Mouse (Mus musculus): ENCODE data around the gene Zfp831. TPM values are rescaled to one million over a fixed set of nuclear protein-coding genes. Genes with fewer than 3 reads are reported as not detected.
A peak's percentile ranks its signal among the peaks of the same experiment; 100 is the strongest.

Zfp831 gene
- total RNA-seq, 2 experiments from 2014 or later, result 0.15 to 1.1 TPM

- ATAC-seq (replicated peaks; ENCODE audit: poor library complexity, severe bottlenecking), result no peak
Observed at GRCm38 (mm10) chr2:174715938-174716337, 72.6 kb downstream of the Zfp831 start.

GRCm38 (mm10) chr2:174717857-174718256, 74.5 kb downstream of the Zfp831 start:
- ATAC-seq (replicated peaks; ENCODE audit: poor library complexity, severe bottlenecking), result no peak

GRCm38 (mm10) chr2:174727114-174727823, 83.9 kb downstream of the Zfp831 start:
- ATAC-seq (replicated peaks; ENCODE audit: poor library complexity, severe bottlenecking), result no peak

DNA sequence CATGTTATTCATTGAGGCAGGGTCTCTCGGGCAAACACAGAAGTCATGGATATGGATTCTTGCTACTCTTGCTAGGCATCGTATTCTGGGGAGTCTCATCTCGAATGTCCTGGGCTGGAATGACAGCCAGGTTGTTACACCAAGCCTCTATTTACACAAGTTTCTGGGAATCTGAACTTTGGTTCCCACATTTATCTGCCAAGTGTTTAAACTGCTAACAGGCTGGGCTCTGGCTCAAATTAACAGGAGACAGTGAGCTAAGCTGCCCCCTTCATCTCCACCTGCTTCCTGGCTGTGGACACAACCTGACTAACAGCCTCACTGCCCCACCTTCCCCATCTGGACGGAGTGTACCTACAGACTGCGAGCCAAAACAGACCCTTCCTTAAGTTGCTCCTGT, 88.6 kb downstream of the Zfp831 start:
- ATAC-seq (replicated peaks; ENCODE audit: poor library complexity, severe bottlenecking), result no peak

DNA sequence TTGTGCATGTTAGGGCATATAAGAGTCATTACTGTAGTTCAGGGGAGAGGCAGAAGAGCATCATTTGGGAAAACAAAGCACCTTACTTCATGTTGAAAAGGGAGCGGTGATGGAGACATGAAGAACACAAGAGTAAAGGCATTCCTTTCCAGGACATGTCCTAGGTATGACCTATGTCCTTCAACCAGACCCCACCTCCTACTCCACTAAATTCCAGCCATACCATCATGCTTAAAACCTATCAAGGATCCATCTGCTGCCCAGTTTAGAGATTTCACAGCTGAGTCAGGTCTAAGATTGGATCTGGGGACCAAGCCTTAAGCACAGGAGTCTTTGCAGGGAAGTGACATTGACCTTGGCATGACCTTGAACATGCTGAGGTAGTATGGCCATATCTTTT, 91.9 kb downstream of the Zfp831 start:
- ATAC-seq (replicated peaks; ENCODE audit: poor library complexity, severe bottlenecking), result no peak

- ATAC-seq (replicated peaks; ENCODE audit: poor library complexity, severe bottlenecking), result peak; percentile 41
Observed at GRCm38 (mm10) chr2:174747182-174747581, 103.8 kb downstream of the Zfp831 start.

DNA sequence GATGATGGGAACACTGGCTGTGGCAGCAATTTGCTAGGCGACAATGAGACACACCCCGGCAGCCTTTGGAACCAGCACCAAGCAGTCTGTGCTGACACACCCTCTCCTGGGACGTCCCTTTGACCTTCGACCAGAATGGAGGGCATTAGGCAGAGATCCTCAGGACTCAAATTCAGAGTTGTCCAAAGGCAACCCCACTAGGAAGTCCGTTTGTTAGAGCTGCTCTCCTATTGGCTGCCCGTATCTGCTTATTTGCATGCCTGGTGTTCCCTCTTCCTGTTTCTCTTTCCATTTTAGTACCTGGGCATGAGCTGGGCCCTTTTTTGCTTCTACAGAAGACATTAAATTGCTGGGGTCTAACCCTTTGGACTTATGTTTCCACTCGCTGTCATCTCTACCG, 105.0 kb downstream of the Zfp831 start:
- ATAC-seq (replicated peaks; ENCODE audit: poor library complexity, severe bottlenecking), result peak; percentile 78

GRCm38 (mm10) chr2:174753197-174753596, 109.9 kb downstream of the Zfp831 start:
- ATAC-seq (replicated peaks; ENCODE audit: poor library complexity, severe bottlenecking), result no peak

DNA sequence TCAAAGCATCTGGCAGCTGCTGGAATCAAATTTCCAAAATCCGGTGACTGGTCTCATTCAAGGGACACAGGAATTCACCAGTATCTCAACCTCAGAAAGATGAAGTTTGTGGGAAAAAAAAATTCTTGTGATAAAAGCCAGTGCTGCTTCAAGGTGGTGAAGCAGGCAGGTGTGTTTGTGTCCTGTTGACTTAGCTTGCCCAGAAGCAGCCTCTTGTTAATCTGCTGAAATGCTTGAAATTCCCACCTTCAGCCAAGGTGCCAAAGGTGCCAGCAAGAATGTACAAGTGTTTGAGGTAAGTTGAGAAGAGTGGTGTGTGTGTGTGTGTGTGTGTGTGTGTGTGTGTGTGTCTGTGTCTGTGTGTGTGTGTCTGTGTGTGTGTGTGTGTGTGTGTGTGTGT, 110.9 kb downstream of the Zfp831 start:
- ATAC-seq (replicated peaks; ENCODE audit: poor library complexity, severe bottlenecking), result no peak

GRCm38 (mm10) chr2:174759189-174759588, 115.9 kb downstream of the Zfp831 start:
- no peak for ATAC-seq (replicated peaks; ENCODE audit: poor library complexity, severe bottlenecking)

Other genes with a start within 250 kb of the Zfp831 start
- 56.8 and 68.4 TPM in 2 replicates for gene Nelfcd, start 227.7 kb upstream of the Zfp831 start, total RNA-seq (2014; fragmentation: Nextera tagmentation)
- gene Nelfcd, start 227.7 kb upstream of the Zfp831 start, total RNA-seq (2017), result 40.2 and 42.2 TPM in 2 replicates
- 201 and 252 TPM in 2 replicates for gene Ctsz, start 204.5 kb upstream of the Zfp831 start, total RNA-seq (2014; fragmentation: Nextera tagmentation)
- 362 and 363 TPM in 2 replicates for gene Ctsz, start 204.5 kb upstream of the Zfp831 start, total RNA-seq (2017)
- gene Tubb1, start 192.8 kb upstream of the Zfp831 start, total RNA-seq (2014; fragmentation: Nextera tagmentation), result not detected in 2 replicates
- 0.43 and 1.0 TPM in 2 replicates for gene Tubb1, start 192.8 kb upstream of the Zfp831 start, total RNA-seq (2017)
- gene Atp5e, start 179.4 kb upstream of the Zfp831 start, total RNA-seq (2014; fragmentation: Nextera tagmentation), result 648 and 734 TPM in 2 replicates
- 282 and 442 TPM in 2 replicates for gene Atp5e, start 179.4 kb upstream of the Zfp831 start, total RNA-seq (2017)
- 76.8 and 88.4 TPM in 2 replicates for gene Prelid3b, start 170.5 kb upstream of the Zfp831 start, total RNA-seq (2014; fragmentation: Nextera tagmentation)
- gene Prelid3b, start 170.5 kb upstream of the Zfp831 start, total RNA-seq (2017), result 213 and 215 TPM in 2 replicates
- not detected in 2 replicates for gene Edn3, start 117.1 kb downstream of the Zfp831 start, total RNA-seq (2014; fragmentation: Nextera tagmentation)
- gene Edn3, start 117.1 kb downstream of the Zfp831 start, total RNA-seq (2017), result not detected in 2 replicates